Mouse (Mus musculus) CH12F3 (cell line): ENCODE data around the gene Gm4778.
"Not testable (repeated sequence)": the region's sequence is repeated elsewhere in the genome, so short reads cannot be mapped to it uniquely, and the experiment has no call there.

Source experiments
- in situ Hi-C: fragments of 300-500 bp; cut with MboI; formaldehyde crosslinking; loops from 2 replicates; pipeline ENCODE4 v1.14.3; 2020; ENCODE audit warnings: low sequenced_read_pairs

Gene Gm4778

GRCm38 (mm10) chr3:94263736-94264135 is at the start of gene Gm4778:
Gene Gm4778, plus strand, starts transcription at chr3:94264036.
- in situ Hi-C loops, result not testable (repeated sequence)

DNA sequence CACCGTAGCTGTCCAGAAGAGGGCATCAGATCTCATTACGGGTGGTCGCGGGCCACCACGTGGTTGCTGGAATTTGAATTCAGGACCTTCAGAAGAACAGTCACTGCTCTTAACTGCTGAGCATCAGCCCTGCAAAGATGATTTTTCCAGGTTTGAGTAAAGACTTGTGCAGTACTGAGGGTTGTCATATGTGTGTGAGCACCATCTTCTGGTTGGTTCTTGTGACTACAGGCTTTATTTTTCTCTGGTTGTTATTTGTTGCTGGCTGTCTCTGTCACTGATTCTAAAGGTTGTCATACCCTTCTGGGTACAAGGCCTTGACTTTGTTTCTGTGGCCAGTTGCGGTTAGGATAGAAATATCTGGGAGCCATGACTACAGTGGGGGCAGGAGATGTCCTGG is 3.2 kb upstream of the Gm4778 start:
- in situ Hi-C loops, result no loop called here

DNA sequence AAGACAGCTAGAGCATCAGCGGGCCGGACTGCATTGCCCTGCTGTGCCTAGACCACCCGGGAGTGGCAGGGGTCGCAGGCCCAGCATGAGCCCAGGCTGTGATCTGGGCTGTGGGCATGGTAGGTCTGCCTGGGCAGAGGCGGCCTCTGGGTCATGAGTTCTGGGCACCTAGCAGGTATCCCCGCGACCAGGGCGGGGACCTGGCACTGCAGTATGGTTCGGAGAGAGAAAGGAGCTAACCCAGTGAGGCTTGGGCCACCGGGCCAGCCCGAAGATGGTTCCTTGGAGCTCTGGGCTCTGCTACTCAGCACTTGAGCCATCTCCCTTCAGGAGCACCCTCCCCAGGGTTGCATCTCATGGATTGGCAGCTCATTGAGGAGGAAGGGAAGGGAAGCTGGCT is 12.2 kb downstream of the Gm4778 start:
- in situ Hi-C loops, result no loop called here

- in situ Hi-C loops, result no loop called here
Observed at GRCm38 (mm10) chr3:94305457-94305856, 41.6 kb downstream of the Gm4778 start.

DNA sequence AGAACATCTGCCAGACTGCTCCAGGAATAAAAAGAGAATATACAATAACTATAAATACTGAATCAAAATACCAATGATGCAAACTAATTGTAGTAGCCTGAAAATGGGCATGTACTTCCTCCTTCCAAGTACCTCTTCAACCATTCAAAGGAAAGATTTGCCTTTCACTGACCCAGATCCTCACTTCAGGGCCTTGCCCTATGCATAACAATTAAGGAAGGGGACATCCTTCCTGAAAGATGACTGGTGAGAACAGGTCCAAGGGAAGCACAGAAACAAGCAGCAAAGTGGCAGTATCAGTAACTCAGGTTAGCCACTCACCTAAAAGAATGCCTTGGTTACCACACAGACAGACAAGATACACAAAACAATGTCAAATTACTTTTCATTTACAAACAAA is 43.1 kb downstream of the Gm4778 start:
- in situ Hi-C loops, result no loop called here

- in situ Hi-C loops, result no loop called here
Observed at GRCm38 (mm10) chr3:94309633-94310363, 46.0 kb downstream of the Gm4778 start, which contains the start of gene Them4. Gene Them4, plus strand, starts transcription at chr3:94310089.

DNA sequence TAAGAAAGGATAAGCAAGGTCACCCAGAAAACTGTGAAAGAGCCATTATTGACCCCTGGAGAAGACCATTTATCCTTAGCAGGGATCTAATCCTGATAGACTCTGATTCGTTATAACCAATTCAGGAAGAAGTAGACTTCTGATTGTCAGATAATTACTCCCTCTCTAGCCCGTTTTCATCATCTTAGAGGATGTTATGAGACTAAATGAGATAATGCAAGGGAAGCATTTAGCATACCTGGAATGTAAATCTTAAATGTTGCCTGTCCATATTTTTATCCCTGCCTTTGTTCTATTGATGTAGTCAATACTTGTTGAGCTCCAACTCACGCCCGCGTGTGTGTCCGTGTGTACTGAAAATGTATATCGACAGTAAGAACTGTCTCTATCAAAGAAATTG is 46.7 kb downstream of the Gm4778 start:
- in situ Hi-C loops, result no loop called here

- in situ Hi-C loops, result no loop called here
Observed at GRCm38 (mm10) chr3:94310911-94311310, 47.1 kb downstream of the Gm4778 start.

DNA sequence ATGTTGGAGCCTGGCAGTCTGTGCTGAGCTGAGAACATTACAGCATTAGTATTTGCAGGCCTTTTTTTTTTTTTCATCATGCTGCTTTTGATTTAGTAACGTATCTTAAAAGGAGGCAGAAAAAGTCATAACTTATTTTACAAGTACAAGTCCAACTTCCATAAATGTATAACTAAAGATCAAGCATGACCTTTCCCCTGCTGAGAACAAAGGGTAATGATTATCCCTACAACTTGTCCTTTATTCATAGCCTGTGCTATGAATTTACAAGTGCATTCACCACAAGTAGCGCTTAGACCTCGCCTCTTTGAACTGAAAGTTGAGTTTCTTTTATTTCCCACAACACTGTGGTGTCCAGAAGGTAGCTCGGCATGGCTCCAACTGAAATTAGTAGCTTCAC is 47.5 kb downstream of the Gm4778 start:
- in situ Hi-C loops, result no loop called here
